Mouse (Mus musculus) mouse trophoblast stem cell (cell line): ENCODE results near the gene Upk3b.

Source experiments
- in situ Hi-C, 2 experiments: fragments of 300-500 bp; cut with MseI, MboI; formaldehyde crosslinking; loops; 2 replicates in 1 of 2; 3 replicates in 1 of 2; pipeline ENCODE4 v1.15.1; 2025

The Upk3b gene

DNA sequence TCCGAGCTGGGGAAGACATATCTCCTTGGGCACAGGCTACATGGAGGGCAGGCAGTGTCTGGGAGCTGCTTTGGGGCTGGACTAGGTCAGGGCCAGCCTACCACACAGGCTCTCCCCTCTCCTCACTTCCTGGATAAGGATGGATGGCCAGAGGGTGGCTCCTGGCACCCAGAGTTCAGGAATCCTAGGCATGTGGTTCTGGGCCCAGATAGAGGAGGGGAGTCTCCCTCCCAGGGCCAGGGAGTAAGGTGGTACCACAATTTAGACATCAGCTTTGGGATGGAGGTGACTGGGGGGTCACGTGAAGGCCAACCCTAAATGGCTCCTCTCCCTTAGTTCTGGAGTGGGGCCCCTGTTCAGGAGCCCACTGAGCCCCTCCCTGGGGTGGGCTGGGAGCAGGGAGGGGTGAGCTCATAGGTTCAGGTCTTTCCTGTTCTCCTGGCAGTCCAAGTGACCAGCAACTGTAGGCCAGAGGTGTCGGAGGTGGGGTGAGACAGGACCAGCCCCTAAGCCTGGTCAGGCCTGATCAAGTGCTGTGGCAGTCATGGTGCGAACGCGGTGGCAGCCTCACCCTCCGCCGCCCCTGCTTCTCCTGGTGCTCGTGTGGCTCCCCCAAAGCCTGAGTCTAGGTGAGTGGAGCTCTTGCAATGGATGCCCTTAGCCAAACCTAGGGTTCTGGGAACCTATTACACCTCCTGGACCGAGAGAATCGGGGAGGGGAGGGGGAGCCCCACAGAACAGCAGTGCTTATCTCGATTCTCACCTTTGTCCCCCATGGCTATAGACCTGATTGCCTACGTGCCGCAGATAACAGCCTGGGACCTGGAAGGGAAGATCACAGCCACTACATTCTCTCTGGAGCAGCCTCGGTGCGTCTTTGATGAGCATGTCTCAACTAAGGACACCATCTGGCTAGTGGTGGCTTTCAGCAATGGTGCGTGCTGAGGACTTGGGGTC lies at the start of gene Upk3b:
Gene Upk3b, plus strand, starts transcription at position 239 of the 957 bp plus-strand sequence.
- in situ Hi-C loops: no loop called here

DNA sequence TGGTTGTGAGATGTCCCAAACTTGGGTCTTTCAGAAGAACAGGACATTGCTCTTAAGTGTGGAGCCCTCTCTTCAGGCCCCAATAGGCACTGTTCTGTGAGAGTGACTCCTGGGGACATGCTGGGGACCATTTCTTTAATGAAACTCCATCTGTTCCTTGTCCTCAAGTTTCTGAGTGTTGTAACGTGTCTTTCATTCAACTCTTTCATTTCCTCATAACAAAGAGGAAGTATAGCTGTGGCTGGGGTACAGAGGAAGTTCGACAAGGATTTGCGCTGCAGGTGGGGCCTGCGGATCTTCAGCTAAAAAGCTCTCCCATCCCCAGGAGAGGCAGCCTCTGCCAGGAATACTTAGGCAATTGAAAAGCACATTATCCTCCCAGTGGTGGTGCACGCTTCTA lies 47.7 kb upstream of the Upk3b start:
- in situ Hi-C loops: no loop called here

DNA sequence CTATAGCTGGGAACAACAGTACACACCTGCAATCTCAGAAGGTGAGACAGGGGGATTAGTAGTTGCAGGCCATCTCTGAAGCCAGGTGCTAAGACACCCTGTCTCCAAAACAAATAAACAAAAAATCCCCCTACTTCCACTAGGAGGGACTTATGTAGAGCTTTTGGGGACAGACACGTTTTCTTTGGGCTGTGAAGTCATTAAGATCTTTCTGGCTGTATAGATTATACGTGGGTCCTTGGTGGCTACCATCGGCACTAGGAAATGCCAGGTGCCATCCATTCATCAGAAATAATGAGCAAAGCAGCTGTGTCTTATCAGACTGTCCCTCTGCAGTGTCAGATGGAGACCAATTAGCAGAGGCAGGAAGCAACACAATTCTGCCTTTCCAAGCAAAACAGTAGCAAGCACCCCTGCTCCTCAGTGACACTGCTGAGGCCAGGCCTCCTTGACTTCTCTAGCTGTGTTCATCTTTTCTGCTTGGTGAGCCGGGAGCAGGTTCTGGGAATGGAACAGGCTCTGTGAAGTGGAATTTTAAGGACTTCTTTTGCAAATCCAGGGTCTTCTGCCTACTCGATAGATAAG lies 44.8 kb upstream of the Upk3b start:
- in situ Hi-C loops: no loop called here

DNA sequence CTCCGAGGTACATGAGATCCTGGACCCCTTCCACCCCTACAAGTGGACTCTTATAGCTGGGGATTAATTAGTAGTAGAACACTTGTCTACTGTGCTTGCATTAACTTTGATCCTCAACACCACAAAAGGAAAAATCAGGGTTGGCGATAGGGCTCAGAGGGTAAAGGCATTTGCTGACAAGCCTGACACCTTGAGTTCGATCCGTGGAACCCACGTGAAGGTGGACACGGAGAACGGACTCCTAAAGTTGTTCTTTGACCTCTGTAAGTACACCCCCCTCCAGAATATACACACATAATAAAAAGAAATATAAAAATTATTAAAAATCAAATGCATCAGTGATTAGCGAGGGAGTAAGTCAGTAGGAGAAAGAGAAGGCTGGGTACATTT lies 44.0 kb upstream of the Upk3b start:
- in situ Hi-C loops: no loop called here

DNA sequence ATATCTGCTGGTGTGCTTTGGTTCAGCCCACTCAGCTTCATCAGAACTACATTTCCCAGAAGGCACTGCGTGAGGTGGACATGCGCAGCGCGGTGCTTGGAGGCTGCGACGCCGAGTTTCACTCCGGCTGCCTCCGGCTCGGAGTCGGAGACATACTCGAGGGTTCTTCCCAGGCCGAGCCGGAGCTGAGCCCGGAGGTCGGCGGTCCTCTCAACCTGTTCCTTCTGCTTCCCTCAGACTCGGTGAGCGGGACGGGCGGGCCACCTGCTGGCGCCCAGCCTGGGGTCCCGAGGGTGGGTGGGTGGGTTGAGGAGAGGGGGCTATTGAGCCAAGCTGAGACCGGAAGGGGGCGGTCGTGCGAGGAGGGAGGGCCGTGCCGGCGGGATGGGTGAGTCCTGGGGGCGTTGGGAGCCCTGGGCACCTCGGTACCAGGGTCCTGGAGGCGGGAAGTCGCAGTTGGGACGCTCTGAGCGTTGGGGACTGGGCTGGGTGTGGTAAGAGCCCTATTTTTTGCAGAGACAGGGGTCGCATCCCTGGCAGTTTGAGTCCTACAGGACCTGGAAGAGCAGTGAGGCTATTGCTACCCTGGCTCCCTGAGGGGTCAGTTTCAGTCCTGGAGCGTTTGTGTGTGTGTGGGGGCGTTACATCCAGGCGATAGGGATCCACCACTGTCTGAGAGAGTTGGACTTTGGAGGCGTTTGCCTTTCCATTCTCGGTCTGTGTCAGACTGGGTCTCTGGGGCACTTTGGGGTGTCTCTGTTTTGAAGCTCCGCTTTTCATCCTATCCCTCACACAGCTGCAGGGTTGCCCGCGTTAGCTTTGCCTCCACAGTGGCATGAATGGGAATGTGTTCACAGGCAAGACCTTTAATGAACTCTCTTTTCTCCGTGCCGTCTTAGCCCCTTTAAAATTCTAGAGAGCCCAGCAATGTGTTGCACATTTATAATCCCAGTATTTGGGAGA lies 43.3 kb upstream of the Upk3b start, which contains the start of gene Dtx2:
Gene Dtx2, plus strand, starts transcription at position 76 of the 963 bp plus-strand sequence.
- in situ Hi-C loops: no loop called here

DNA sequence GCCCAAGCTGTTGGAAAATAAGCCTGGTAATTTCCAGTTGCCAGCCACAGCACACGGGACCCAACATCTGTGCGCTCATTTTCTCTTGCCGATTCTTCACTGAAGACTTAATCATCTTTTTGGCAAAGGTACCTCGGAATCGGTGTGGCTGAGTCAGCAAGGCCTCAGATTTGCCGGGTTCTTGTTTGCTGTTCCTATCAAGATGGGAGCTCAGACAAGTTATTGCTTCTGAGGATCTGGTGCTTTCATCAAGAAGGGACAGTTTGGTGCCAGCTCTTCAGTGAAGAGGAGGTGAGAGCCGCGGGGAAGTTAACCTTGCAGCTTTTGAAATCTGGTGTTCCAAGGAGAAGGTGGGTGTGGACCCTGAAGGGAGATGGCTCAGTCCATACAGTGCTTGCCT lies 42.1 kb upstream of the Upk3b start:
- in situ Hi-C loops: no loop called here

DNA sequence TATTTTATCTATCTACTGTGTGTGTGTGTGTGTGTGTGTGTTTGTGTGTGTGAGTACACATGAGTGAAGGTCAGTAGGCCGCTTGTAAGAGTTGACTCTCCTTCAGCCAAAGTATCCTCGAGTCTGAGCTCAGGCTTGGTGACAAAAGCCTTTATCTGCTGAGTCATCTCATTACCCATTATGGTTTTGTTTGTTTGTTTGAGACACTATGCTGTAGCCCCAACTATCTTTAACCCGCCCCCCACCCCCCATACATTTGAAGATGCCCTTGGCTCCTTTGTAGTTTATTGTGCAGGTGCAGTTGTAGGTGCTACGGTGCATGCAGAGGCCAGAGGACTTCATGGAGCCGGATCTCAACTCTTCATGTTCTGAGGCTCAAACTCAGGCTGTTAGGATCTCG lies 37.1 kb upstream of the Upk3b start:
- in situ Hi-C loops: no loop called here

DNA sequence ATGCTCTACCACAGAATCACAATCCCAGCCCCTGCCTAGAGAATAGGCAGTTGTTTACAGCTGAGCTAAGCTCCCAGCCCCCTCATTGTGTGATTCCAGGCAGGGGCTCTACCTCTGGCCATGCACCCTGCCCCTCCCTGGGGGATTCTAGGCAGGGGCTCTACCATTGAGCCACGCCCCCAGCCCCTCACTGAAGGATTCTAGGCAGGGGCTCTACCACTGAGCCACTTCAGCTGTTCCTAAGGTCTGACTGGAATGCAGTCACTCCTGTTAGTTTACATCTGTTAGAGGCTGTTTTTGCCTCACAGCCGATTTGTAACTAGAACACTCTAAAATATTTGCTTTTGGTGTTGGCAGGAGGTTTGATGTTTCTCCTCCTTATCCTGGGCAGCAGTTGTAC lies 36.0 kb upstream of the Upk3b start:
- in situ Hi-C loops: no loop called here

DNA sequence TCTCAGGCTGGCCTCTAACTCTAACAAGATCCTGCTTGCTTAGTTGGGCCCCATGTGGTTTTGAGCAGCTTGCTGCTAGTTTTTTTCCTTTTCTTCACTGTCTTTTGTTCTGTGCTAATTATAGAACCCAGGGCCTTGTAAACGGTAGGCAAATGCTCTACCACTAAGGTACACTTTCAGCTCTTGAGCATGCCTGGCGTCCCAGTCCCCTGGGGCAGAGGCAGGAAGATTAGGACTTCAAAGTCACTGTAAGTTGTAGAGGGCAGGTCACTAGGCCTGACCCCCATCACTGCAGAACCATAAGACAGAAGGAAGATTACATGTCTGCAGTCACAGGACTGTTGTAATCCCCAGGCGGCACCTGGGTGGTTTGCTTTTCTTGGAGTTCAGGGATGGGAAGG lies 35.5 kb upstream of the Upk3b start:
- in situ Hi-C loops: no loop called here

DNA sequence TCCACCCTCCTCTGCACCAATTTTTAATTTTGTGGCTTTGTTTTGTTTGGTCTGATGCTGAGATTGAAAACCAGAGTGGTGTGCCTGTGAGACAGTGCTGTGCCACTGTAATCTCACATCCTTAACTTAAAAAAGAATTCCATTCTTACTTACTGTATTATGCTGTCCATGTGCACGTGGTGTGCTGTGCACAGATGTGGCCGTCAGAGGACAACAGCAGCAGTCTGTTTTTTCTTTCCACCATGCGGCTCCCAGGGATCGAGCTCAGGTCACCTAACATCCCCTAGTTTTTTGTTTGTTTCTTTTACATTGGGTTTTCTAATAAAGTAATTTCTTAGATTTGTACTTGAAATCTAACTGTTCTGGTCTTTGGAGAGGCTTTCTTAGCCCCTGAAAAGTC lies 33.8 kb upstream of the Upk3b start:
- in situ Hi-C loops: no loop called here

DNA sequence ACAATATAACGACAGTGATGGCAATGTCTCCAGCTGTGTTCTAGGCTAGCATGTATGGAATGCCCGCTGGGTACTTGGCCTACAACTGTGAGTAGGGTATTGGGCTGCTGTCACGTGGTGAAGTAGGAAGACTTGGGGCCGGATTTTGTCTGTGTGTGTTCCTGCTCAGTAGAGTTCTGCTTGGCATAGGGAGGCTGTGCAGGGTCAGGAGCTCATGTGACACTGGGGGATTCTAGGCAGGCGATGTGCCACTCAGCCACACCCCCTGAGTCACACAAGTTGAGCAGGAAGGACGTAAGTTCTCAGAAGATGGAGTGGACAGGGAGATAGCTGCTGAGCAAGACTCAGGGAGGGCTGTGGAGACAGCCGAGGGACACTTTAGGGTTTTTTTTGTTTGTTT lies 30.6 kb upstream of the Upk3b start:
- in situ Hi-C loops: no loop called here

DNA sequence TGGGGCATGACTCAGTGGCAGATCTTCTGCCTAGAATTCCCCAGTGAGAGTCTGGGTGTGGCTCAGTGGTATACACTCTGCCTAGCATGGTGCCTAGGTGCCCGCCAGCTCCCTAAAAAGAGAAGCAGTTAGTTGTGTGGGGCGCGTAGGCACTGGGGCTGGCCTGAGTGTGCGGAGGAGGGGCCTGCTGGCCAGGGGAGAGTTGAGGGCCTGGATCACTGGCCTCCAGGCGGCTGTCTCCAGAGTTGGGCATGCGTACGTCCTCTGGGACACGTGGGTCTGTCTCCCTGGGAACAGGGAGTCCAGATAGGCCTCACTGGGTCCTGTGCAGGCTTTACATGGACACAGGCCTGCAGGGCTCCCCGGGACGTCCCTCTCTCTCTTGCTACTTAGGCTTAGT lies 23.4 kb upstream of the Upk3b start:
- in situ Hi-C loops: no loop called here

DNA sequence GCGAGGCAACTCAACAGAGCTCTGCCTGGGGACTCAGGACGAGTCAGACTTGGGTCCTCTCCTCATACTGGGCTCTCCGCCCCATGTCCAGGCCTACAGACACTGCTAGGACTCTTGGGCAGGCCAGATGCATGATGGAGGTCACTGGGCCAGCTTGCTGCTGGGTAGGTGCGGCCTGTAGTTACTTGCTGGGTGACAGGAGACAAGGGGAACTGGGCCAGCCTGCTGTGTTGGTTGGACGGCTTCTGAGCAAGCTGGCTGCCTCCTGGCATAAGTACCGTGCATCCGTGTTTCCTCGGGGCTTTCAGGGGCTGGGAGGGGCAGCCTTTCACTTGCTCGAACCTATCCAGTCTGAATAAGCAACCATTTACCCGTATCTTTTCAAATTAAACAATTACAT lies 22.7 kb upstream of the Upk3b start:
- in situ Hi-C loops: no loop called here

DNA sequence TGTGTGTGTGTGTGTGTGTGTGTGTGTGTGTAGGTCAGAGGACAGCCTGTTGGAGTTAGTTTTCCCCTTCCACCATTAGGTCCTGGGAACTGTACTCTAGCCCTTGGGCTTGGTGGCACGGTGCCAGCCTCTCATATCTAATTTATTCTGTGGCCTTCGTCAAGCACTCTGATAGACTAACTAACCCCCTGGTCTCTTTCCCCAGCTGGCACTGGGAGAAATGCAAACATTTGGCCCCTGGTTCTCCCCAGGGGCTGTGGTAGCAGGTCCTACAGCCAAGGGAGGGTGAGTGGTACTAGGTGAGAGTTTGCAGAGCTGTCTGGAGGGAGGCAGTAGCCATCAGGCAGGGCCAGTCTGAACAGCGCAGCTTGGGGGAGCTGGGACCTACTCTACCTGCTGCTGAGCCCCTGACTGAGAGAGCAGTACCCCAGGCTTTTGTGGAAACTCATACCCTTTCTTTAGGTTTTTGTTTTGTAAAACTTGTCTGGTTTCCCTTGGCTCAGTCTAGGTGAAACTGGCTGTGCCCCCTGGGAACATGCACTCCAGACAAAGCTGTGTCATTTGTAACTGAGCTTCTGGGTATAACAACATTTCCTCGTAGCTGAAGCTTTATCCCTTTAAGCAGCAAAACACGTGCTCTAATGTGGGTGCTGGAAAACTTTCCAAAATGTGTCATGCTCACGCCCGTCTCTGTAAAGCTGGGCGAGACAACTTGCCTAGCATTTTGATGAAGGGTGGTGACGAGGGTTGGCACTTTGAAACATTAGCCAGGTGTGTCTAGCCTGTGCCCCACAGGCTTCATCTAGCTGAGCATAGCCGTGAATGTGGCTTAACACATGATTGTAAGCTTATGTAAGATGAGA lies 22.1 kb upstream of the Upk3b start:
- in situ Hi-C loops: no loop called here

DNA sequence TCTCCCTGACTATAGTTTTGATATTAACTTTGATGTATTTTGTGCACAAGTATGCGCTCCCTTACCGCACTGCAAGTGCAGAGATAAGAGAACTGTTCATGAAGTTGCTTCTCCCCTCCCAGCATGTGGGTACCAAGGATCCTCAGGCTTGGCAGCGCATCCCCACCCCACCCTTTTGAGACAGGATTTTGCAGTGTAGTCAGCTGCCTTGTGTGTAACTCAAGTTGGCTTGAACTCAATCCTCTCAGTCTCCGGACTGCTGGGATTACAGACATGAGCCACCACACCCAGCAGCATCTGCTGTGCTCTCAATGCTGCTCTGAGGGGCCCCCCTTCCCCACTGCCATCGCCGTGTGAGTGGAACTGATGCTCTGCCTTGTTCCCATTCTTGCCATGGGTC lies 21.0 kb upstream of the Upk3b start:
- in situ Hi-C loops: no loop called here

DNA sequence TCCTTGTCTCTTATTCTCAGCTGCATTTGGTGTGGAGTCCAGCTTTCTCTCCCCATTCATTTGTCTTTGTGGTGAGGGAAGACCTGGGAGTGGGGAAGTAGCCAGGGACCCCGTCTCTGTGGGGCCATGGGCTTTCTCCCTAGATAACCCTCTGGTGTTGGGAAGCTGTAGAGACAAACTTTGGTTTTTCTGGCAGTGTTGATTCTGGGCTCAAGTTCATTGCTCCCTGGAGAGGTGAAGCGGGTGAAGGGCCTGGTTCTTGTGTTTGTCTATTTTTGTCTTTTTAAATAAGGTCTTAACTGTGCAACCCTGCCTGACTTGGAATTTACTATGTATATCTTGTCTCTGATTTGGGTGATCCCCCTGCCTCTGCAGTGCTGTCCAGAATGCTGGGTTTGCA lies 19.6 kb upstream of the Upk3b start:
- in situ Hi-C loops: no loop called here

DNA sequence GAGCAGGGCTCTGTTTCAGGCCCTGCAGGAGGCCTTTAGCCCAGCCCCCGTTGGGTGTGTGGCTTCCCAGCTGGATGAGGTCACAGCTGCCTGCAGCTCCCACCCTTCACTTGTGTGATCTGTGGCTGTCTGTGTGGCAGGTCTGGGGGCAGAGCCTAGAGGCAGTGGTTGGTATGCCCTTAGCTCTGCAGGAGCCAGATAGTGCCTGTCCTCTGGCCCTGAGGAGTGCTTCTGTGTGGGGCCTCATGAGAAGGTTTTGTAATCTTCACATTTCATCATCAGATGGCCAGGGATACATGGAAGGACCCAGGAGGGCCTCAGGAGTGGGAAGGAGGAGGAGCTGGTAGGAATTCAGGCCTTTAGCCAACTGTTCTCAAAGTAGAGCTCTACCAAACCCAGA lies 18.4 kb upstream of the Upk3b start:
- in situ Hi-C loops: no loop called here

DNA sequence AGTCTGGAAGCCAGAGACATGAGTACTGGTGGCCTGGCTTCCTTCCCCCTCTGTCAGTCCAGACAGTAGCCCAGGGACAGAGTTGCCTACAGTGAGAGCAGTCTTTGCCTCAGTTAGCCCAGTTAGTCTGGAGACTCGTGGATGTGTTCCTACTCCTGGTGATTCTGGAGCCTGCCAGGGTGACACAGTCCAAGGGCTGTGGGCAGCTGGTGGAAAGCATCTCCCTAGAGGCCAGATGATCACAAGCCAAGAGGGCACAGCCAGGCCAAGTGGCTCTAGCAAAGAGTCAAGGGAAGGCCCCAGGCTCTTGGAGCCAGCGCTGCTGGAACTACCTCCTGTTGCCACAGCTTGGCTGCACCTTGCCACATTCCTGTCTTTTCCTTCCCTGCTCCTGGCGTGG lies 12.6 kb upstream of the Upk3b start:
- in situ Hi-C loops: no loop called here

DNA sequence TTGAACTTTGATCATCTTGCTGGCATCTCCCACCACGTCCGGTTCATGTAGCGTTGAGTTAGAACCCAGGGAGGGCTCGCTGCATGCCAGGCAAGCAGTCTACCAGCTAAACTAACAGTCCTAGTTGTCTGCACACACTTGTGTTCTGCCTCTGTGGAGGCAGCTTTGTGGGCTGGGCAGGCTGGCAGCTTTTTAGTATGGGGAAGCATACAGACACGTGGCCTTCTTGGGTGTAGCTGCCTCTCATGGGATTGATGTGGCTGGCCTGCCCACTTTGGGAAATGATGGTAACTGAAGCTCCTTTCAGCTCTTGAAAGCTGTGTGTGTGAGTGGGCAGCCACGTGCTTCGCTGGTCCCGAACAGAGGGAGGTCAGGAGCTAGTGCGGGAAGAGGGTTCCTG lies 11.4 kb upstream of the Upk3b start:
- in situ Hi-C loops: no loop called here

DNA sequence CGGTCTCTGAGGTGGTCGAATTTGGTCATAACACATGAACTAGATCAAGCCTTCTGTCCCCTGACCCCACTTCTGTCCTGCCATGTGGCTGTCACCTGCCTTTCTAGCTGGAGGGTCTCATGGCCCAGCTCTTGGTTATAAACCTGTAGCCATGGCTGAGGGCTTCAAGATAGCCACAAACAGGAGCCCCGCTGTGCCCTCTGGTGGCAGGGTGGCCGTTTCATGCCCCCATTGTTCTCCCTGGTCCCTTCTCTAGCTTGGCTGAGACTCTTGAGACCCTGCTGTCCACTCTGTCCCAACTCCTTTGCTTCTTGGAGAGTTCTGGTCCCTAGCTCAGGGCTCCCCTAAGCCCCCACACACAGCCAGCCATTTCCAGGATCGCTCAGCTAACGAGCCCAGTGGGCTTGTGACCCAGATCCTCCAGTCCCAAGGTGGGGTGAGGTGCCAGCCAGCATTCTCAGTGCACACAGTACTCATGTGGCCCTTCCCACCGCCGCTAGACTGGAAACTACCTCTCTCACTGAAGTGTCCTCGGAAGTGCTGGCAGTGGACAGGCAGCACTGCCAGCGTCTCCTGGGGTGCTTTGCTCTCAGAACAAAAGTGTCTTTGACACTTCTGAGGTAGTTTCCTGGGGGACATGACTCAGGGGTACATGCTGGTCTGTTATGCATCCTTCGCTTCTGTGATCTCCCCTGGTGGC lies 10.5 kb upstream of the Upk3b start:
- in situ Hi-C loops: no loop called here

DNA sequence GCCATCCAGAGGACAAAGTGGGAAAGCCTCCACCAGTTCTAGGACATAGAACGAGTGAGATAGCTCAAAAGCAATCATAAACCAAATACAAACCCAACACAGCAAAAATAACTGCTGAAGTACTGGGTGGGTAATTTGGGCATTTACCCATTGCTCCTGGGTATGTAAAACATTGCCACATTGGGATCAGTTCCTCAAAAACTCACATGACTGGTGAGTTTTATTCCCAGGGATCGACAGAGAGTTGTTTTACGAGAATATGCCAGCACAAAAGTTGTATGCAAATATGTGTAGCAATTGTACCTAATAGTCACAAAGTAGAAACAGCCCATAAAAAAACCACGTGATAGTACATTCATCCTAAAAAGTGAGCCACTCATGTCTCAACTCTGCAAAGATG lies 3.4 kb upstream of the Upk3b start:
- in situ Hi-C loops: no loop called here
